Mouse (Mus musculus) spleen, adult 2 months (tissue): Measurements from ENCODE around the gene Cep112. TPM values are rescaled to one million over a fixed set of nuclear protein-coding genes. Genes with fewer than 3 reads are reported as not detected.

Source experiments
- DNase-seq, 2 experiments: peaks; one replicate each; pipeline versions ENCODE4 v3.0.0 to v3.0.0-alpha.2; 2012 to 2021; ENCODE audit warnings: low spot score in 2 of 2, low read depth in 1 of 2
- H3K27ac ChIP-seq: fragments of 200-500 bp; 2 replicates; pipeline ENCODE4 v1.5.1; 2012; ENCODE audit warnings: low read length, inconsistent platforms; ENCODE audit not compliant: insufficient read depth
- H3K27me3 ChIP-seq: fragments of 200-500 bp; 2 replicates; pipeline ENCODE4 v1.6.1; 2012; ENCODE audit warnings: mild to moderate bottlenecking, moderate library complexity, low read length, inconsistent platforms; ENCODE audit not compliant: control insufficient read depth, insufficient read depth
- H3K36me3 ChIP-seq: fragments of 200-500 bp; 2 replicates; pipeline ENCODE4 v1.6.1; 2012; ENCODE audit warnings: mild to moderate bottlenecking, low read length, inconsistent platforms; ENCODE audit not compliant: control insufficient read depth, insufficient read depth
- H3K4me1 ChIP-seq: fragments of 200-500 bp; 2 replicates; pipeline ENCODE4 v1.6.1; 2011; ENCODE audit warnings: inconsistent platforms; ENCODE audit not compliant: control insufficient read depth, insufficient read depth, insufficient read length
- H3K4me3 ChIP-seq: fragments of 200-500 bp; 2 replicates; pipeline ENCODE4 v1.5.1; 2011; ENCODE audit warnings: mild to moderate bottlenecking, inconsistent platforms; ENCODE audit not compliant: insufficient read depth, insufficient read length; ENCODE audit errors: extremely low read depth
- CTCF ChIP-seq: fragments of 200-500 bp; IDR thresholded peaks from 2 replicates; pipeline ENCODE4 v1.5.1; 2011; ENCODE audit warnings: mild to moderate bottlenecking, inconsistent platforms; ENCODE audit not compliant: insufficient read depth, insufficient read length, insufficient replicate concordance; ENCODE audit errors: extremely low read depth
- POLR2A ChIP-seq: fragments of 200-500 bp; IDR thresholded peaks from 2 replicates; pipeline ENCODE4 v1.6.1; 2011; ENCODE audit warnings: low read depth, low read length, inconsistent platforms
- WGBS: fragments of 180-500 bp; shearing (Covaris S2); methylation state at CpG from one replicate; pipeline ENCODE4 v1.1.7; 2018; 5-methylcytosine and 5-hydroxymethylcytosine counted together
- polyA plus RNA-seq: library from polyadenylated mRNA; depleted of rRNA; stranded (reverse); fragments of >200 nt; gene quantifications from 2 replicates; pipeline ENCODE4 v1.2.3, GENCODE M21; 2012

Gene Cep112
- polyA plus RNA-seq, 1 experiment: 0.29 TPM

DNA sequence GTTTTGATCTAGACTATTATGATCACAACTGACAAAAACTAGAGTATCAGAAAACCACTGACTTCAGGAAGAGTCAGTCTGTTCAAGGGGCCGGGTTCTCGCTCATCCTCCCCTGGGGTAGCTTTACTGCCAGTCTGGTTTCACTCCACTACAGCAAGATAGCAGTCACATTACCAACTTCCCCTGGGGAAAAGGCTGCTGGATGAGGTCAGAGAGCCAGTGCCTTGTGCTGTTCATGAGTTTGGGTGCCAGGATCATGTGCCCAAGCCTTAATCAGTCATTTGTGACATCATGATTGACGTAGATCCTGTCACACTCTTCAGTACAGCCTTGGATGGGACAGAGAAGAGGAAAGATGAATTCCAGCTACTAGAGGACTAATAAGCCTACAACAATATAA, 421.5 kb downstream of the Cep112 start:
- Histone ChIP-seq H3K36me3 (no peaks in the 10 kb centered on the region), H3K27ac (no peak overlapping the region), H3K4me1 (0 out of 2 replicates have a peak, but pooled peaks cover 2% of the 10 kb centered on the region), H3K27me3 (no peaks in the 10 kb centered on the region), H3K4me3 (no peak overlapping the region)
- WGBS: 75% methylated on average over 3 of the region's 3 CpGs
- no peak for DNase-seq
- TF ChIP-seq CTCF (no peak), POLR2A (no peak)

DNA sequence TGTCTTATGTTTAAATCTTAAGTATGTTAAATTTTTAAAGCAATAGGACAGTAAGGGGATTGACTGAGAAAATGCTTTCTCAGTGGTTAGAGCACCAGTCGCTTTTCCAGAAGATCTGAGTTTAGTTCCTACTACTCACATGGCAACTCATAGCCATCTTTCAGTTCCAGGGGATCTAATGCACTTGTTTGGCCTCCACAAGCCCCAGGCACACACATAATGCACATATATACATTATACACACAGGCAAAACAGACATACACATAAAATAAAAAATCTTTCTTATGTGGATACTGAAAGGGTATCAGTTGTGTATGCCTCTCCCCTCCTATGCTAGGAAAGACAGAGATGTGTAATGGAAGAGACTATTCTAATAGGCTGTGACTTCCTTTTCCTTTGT, 426.8 kb downstream of the Cep112 start:
- Histone ChIP-seq H3K27ac (no peak overlapping the region), H3K4me3 (no peak overlapping the region), H3K4me1 (no peaks in the 10 kb centered on the region), H3K36me3 (no peaks in the 10 kb centered on the region), H3K27me3 (no peaks in the 10 kb centered on the region)
- TF ChIP-seq POLR2A: no peak
- TF ChIP-seq CTCF: no peak
- DNase-seq: no peak
- WGBS: 82% methylated on average over 1 of the region's 1 CpGs

DNA sequence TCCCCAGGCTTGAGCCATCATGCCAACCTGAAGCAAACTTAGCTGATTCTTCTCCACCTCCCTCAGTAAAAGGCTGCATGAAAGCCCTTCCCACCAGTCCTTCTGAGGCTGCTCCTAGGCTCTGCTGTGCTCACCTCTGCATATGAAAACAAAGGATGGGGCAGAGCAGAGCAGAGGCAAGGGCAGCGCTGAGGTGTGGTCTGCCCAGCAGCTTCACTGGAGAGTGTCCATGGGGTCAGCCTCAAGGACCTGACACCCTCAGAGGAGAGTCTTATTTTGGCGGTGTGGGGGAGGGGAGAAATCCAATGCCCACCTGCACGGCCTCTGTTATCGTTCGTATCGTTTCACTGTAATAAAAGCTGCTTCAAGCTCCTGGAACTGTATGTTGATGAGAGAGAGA, 432.3 kb downstream of the Cep112 start:
- Histone ChIP-seq H3K36me3 (no peaks in the 10 kb centered on the region), H3K27me3 (no peaks in the 10 kb centered on the region), H3K4me1 (no peaks in the 10 kb centered on the region), H3K27ac (no peak overlapping the region), H3K4me3 (no peak overlapping the region)
- TF ChIP-seq CTCF (no peak), POLR2A (no peak)
- no peak for DNase-seq
- WGBS: 80% methylated on average over 6 of the region's 6 CpGs

DNA sequence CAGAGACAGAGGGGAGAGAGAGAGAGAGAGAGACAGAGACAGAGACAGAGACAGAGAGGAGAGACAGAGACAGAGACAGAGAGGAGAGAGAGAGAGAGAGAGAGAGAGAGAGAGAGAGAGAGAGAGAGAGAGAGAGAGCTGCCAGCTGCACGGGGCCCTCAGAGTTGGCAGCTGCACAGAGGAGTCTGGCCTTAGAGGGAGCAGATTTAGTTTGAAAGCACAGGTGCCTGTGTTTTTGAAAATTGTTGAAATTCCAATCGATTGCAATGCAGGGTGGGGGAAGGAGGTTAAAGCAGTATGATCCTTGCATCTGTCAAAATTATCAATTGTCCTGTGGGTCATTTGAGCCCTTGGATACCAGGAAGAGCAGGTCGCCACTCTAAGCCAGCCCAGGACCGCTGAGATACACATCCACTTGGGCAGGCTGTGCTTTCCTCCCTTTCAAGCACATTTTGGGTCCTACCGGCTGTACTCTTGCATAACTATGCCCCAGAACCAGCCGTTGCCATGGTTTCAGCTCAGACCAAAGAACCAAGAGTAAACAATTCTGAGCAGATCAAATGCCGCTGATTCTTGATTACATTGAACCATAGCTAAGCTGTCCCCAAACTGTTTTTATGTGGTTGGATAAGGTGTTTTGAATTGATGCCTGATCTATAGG, 432.8 kb downstream of the Cep112 start:
- TF ChIP-seq CTCF: no peak
- no peak for TF ChIP-seq POLR2A
- Histone ChIP-seq H3K27ac (no peak overlapping the region), H3K36me3 (no peaks in the 10 kb centered on the region), H3K27me3 (no peaks in the 10 kb centered on the region), H3K4me1 (no peaks in the 10 kb centered on the region), H3K4me3 (no peak overlapping the region)
- DNase-seq: no peak
- WGBS: 71% methylated on average over 7 of the region's 7 CpGs

DNA sequence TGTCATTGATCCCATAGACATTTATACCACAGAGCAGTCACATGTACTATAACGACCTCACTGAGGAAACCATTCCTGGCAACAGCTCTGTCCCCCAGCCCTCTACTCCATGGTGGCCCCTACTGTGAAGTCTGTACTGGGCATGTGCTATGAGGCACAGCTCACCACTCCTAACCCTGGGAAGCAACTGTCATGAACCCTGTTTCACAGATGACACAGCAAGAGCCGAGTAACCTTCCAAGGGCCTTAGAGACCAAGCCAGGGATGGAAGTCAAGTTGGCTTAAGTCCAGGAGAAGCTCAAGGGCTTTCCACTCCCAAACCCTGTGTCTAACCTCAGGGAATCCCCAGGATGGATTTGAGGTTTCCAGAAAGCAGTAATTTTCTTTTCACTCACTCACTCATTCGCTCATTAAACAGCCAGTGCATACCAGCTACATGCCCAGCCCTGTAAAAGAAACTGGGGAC, 433.4 kb downstream of the Cep112 start:
- no peak overlapping the region for H3K27ac ChIP-seq
- no peaks in the 10 kb centered on the region for H3K4me1 ChIP-seq
- H3K4me3 ChIP-seq: no peak overlapping the region
- no peaks in the 10 kb centered on the region for H3K36me3 ChIP-seq
- TF ChIP-seq POLR2A: no peak
- TF ChIP-seq CTCF: no peak
- H3K27me3 ChIP-seq: no peaks in the 10 kb centered on the region
- no peak for DNase-seq
- 80% methylated on average over 3 of the region's 3 CpGs for WGBS

DNA sequence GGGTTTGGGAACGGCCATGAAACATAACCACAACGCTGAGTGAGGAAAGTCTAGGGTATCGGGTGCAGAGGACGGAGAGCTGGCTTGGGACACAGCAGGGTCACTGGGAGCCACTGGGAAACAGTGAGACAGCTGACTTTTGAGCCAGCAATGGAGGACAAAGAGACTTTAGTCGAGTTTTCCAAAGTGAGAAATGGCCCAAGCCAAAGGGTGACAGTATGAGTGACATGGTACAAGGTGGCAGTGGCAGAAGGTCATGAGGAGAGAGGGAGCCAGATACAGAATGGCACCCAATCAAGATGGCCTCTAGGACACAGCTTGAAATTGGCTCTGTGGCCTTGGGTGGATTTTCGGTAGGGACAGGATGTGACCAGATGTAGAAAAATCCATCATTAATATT, 433.9 kb downstream of the Cep112 start:
- Histone ChIP-seq H3K27ac (no peak overlapping the region), H3K36me3 (no peaks in the 10 kb centered on the region), H3K27me3 (no peaks in the 10 kb centered on the region), H3K4me3 (no peak overlapping the region), H3K4me1 (no peaks in the 10 kb centered on the region)
- TF ChIP-seq POLR2A (no peak), CTCF (no peak)
- WGBS: 86% methylated on average over 6 of the region's 6 CpGs
- no peak for DNase-seq

DNA sequence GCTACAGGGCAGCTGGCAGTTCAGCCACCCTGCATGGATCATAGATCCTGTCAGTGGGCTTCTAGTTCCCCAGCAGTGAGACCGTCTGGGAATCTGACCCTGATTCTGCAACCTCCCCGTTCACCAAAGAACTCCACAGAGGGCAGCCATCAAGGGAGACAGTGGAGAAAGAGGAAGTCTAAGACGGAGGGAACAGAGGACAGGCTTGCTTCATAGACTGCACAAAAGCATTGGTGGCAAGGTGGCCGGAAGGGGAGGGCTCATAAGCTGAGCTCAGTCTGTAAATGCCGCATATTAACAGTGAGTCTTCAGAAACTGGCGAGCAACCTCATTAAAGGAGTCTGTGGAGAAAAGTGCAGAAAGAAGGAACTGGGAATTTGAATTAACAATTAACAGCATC, 437.4 kb downstream of the Cep112 start:
- H3K4me3 ChIP-seq: no peak overlapping the region

More for the DNA sequence above, 437.4 kb downstream of the Cep112 start:
- H3K36me3 ChIP-seq: no peaks in the 10 kb centered on the region
- H3K27me3 ChIP-seq: no peaks in the 10 kb centered on the region
- TF ChIP-seq CTCF: no peak
- no peak for DNase-seq
- H3K27ac ChIP-seq: no peak overlapping the region
- no peaks in the 10 kb centered on the region for H3K4me1 ChIP-seq
- 70% methylated on average over 6 of the region's 6 CpGs for WGBS
